Mouse (Mus musculus) gastrocnemius, postnatal 4 days (tissue): ENCODE results near the gene Tsks. TPM values are rescaled to one million over a fixed set of nuclear protein-coding genes. Genes with fewer than 3 reads are reported as not detected.

ENCODE experiments used
- DNase-seq, 2 experiments: peaks; one replicate each; pipeline ENCODE4 v3.0.0; 2021 to 2022; ENCODE audit warnings: low spot score in 2 of 2, mixed read lengths in 2 of 2
- total RNA-seq, 2 experiments: library from RNA; stranded (reverse); gene quantifications; 2 replicates each; pipeline ENCODE4 v1.2.3; 2021

The Tsks gene
- total RNA-seq, 2 experiments from 2014 or later: not detected

- DNase-seq: no peak
Observed at GRCm38 (mm10) chr7:44949922-44950321, 6.9 kb downstream of the Tsks start.

DNA sequence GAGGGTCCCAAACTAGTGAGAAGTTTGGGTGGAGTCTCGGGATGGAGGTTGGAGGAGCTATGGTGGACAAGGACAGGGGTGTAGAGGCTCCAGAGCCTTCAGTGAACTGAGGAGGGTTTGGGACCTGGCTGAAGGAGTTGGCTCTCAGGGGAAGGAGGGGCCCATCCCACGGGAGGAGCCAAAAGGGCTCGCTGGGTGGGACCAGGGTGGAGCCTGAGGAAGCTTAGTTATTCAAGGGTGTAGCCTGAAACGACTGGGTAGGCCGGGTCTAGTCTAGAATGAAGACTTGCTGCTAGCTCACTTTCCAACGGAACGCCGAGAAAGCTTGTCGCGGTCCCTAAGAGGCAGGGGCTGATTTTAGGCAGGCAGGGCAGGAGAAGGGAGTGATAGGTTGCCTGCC, 9.0 kb downstream of the Tsks start:
- peak in 1 of 2 experiments; percentile 51 for DNase-seq

- DNase-seq: peak; percentile 66 to 90
Observed at GRCm38 (mm10) chr7:44952611-44953306, 9.8 kb downstream of the Tsks start.

GRCm38 (mm10) chr7:44953561-44953960, 10.6 kb downstream of the Tsks start:
- peak in 1 of 2 experiments; percentile 9 for DNase-seq

DNA sequence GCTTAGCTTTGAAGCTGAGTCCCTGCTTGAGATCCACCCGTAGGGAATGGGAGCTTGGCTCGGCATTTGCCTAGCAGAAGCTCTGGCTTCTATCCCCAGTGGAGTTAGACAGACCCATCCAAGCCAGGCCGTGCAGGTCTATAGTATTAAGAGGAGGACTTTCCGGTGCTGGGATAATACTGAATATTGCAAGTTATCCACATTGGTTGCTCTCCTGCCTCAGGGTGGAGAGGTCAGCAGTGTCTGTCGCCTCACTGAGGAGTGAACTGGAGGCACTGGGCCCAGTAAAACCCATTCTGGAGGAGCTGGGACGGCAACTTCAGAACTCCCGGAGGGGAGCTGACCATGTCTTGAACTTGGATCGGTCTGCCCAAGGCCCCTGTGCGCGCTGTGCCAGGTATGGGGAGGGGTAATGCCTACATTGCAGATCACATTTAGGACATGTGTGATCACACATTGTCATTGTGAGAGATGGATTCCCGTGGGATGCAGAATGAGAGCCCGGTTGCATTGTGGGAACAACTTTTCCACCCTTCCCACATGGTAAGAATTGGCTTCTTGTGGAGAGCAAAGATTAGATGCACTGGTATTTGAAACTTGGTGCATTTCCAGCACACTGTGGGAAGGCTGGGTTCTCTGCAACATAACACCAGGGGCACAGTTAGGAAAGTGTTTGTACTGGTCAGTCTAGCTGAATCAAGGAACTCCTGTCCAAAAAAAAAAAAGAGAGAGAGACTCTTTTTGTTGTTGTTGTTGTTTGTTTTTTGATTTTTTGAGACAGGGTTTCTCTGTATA, 11.3 kb downstream of the Tsks start:
- DNase-seq: peak in 1 of 2 experiments; percentile 8

DNA sequence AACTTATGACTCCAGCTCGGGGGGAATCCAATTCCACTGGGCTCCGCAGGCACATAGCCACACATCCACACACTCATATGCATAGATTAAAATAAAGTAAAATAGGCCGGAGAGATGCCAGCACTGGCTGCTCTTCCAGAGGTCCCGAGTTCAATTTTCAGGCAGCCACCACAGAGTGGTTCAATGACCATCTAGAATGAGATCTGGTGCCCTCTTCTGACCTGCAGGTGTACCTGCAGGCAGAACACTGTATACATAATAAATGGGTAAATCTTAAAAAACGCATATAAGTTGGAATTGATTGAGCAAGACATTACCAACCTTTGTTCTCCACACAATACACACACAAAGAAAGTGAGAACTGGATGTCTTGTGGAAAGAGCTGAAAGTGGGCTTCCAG, 12.6 kb downstream of the Tsks start:
- peak in 1 of 2 experiments; percentile 9 for DNase-seq

GRCm38 (mm10) chr7:44956266-44956665, 13.3 kb downstream of the Tsks start:
- peak in 1 of 2 experiments; percentile 9 for DNase-seq

GRCm38 (mm10) chr7:44957183-44957835, 14.3 kb downstream of the Tsks start:
- DNase-seq: peak in 1 of 2 experiments; percentile 40

DNA sequence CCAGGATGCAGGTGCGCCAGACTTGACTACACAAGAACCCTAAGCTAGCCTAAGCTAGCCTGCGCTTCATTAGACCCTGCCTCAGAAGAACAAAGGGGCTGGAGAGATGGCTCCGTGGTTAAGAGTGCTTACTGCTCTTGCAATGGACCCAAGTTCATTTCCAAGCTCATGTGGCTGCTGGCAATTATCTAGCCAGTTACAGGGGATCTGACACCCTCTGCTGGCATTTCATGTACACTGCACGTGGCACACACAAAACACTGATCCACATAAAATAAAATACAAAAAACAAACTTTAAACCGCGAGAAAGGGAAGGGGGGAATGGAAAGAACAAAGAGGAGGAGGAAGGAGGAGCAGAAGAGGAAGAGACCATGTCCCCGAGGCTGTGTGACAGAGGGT, 15.2 kb downstream of the Tsks start:
- peak in 1 of 2 experiments; percentile 26 for DNase-seq

DNA sequence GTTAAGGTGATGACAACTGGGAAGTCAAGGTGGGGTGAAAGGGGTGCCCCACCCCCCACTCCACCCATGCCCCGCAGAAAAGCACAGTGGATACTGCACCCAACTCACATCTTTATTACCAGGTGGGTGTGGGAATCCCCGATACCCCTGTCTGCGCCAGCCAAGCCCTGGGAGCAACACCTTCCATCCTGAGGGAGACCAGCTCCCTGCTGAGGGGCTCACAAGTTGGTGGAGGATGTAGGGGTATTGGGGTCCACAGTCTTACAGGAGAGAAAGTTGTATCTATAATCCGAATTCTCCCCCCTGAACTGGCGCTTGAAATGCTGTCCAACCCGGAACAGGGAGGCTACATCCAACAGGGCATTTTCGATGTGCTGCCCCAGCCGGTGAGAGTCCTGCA, 16.3 kb downstream of the Tsks start:
- DNase-seq: peak in 1 of 2 experiments; percentile 9

DNA sequence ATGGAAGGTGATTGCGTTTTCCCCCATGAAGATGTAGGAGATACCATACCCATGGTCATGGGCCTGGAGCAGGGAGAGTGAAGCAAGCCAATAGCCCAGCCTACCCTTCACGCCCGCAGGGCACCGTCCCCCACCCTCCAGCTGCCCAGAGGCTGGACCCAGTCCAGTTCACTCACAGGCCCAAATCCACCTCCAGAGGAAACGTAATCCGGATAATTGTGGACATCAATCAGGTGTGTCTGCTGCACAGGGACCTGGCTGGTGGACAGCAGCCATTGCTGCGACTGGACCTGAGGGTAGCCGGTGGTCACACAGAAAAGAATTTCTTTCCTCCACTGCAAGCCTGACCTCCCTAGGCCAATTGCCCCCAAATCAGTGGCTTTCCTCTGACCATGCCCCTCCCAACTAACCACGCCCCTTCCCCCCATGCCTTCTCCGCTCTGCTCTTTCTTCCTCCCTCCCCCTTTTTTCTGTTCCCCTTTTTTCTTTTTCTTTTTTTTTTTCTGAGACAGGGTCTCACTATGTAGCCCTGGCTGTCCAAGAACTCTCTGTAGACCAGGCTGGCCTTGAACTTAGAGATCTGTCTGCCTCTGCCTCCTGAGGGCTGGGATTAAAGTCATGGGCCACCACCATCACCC, 17.0 kb downstream of the Tsks start:
- peak in 1 of 2 experiments; percentile 10 for DNase-seq

DNA sequence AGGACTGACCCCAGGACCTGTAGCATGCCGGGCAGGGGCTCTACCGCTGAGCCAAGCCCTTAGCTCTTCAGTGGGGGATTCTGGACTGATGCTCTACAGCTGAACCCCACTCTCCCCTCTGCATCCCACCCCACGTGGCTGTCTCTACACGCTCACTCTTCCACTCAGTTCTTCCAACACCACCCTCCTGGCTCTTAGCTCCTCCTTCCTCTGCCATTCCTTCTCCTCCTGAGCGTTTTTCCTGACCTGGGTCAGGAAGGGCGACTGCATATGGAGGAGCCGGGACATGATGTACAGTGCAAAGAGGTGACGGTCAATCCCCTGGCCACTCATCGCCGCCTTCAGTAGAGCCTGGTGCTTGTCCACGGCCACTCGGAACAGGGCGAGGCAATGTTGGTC, 17.5 kb downstream of the Tsks start:
- peak in 1 of 2 experiments; percentile 7 for DNase-seq

DNA sequence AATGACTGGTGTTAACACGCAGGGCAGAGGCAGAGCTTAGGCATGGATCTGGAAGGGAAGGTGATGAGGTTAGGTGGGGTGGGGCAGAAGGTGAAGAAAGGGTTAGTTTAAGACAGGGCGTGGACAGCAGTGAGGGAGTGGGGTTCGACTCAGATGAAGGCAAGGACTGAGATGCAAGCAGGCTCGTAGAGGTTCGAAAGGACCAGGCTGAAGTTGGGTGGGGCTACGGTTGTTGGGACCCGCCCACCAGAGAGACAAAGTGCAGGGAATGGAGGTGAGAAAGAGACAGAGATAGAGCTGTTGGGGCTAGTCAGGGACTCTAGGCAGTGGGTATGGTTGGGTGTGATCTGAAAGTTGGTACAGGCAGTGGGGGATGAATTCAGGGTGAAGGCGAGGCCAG, 19.3 kb downstream of the Tsks start:
- no peak for DNase-seq

- no peak for DNase-seq
Observed at GRCm38 (mm10) chr7:44962831-44963230, 19.8 kb downstream of the Tsks start.

DNA sequence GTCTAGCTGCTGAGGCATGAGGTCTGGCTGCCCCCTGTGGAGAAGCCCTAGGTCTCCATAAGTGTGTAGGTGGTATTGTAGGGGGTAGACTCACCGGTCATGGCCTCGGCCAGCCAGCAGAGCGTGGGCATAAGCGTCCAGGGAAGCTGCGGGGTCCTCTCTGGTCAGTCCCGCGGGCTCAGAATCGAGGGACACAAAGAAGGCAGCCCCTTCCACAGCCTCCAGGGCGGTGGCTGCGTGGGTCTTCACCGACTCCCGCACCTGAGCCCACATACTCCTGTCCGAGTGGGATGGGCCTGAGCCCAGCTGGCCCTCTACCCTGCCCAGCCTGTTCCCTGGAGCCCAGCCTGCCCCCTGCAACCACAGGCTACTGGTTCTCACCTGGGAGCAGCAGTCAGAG, 22.0 kb downstream of the Tsks start:
- DNase-seq: no peak

DNA sequence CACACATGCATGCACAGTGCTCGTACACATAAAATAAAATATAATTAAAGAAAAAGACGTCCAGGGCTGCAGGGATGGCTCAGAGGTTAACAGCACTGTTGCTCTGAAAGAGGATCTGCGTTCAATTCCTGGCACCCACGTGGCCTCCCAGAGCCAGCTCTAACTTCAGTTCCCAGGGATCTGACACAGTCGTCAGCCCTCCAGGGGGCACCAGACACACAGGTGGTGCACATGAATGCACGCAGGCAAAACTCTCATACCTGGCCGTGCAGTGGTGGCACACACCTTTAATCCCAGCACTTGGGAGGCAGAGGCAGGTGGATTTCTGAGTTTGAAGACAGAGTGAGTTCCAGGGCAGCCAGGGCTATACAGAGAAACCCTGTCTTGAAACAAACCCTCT, 23.0 kb downstream of the Tsks start:
- DNase-seq: no peak

DNA sequence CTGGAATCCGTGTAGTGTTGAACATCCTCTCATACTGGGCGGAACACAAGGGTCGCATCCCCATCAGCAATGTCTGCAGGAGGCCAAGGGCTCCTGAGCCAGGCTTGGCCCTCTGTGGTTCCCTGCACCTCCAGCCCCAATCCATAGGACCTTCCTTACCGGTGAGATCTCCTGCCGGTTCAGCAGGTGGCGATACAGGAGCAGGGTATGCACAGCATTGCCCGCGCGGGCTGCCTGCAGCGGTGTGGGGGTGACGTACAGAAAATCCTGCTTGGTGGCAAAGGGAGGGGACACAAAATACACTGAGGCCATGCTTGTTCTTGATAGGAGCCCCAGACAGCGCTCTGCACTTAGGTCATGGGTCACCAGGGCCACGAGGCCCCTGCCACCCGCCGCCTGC, 23.6 kb downstream of the Tsks start:
- no peak for DNase-seq

DNA sequence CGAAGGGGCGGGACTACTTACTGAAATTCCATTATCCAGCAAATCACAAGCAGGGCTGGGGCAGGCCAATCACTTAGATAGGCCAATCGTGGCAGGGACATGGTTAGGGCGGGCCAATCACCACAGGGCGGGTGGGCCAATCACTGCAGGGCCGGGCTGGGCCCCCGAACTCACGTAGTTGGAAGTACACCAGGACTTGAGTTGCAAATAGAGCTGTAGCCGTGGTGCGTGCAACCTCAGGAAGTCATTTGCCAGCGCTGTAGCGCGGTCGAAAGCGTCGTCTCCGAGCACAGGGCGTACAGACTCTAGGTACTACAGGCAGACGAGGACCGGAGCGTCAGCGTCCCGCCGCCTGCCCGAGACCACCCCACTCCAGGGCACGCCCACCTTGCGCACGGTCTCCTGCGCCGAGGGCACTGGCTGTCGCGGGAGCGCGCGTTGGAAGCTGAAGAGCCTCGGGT, 27.3 kb downstream of the Tsks start:
- DNase-seq: peak; percentile 62 to 86

GRCm38 (mm10) chr7:44971142-44971541, 28.1 kb downstream of the Tsks start:
- no peak for DNase-seq

GRCm38 (mm10) chr7:44973415-44974130, 30.6 kb downstream of the Tsks start:
- DNase-seq: no peak
